Mouse (Mus musculus) E14TG2a.4 (cell line): ENCODE measurements around the gene Slc22a27.
"Not testable (repeated sequence)": the region's sequence is repeated elsewhere in the genome, so short reads cannot be mapped to it uniquely, and the experiment has no call there.

Experiments
- H3K27me3 ChIP-seq: 2 replicates; pipeline ENCODE4 v1.6.1; 2014; ENCODE audit warnings: low read length, control low read depth; ENCODE audit not compliant: insufficient read depth
- H3K36me3 ChIP-seq: 2 replicates; pipeline ENCODE4 v1.6.1; 2014; ENCODE audit warnings: low read length, control low read depth; ENCODE audit not compliant: insufficient read depth
- H3K4me1 ChIP-seq: replicated peaks from 2 replicates; pipeline ENCODE4 v1.6.1; 2014; ENCODE audit warnings: low read depth, low read length, control low read depth
- H3K4me3 ChIP-seq: replicated peaks from 2 replicates; pipeline ENCODE4 v1.5.1; 2014; ENCODE audit warnings: mild to moderate bottlenecking, low read length
- H3K9me3 ChIP-seq: 2 replicates; pipeline ENCODE4 v1.6.1; 2014; ENCODE audit warnings: low read length, control low read depth
- CTCF ChIP-seq: conservative IDR thresholded peaks from 2 replicates; pipeline ENCODE4 v1.5.1; 2014; ENCODE audit warnings: low read length
- NANOG ChIP-seq: IDR thresholded peaks from 2 replicates; pipeline ENCODE4 v1.6.1; 2014; ENCODE audit warnings: borderline replicate concordance, low read length, mixed read lengths
- POU5F1 ChIP-seq: IDR thresholded peaks from 2 replicates; pipeline ENCODE4 v1.6.1; 2014; ENCODE audit warnings: low read length, borderline replicate concordance

Slc22a27 gene

DNA sequence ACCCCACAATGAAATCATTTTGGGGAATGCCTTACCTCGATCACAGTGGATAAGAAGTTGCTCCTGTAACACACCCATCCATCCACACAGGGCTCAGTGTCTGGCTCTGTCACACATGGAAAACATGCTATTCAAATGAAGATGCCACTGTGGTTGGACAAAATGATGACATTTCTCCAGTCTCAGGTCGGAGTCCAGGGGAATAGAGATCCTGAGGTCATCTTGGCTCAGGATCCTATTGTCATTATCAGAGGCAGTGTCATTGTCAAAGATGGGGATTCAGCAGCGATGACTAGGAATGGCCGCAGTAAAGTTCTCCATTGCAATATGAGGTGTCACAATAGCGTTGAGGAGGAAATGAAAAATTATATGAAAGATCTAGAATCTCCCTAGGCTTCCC, at the start of gene Slc22a27:
Slc22a27 (minus strand) TSS at position 101 of the 400 bp plus-strand sequence.
- H3K4me3 ChIP-seq, H3K4me1 ChIP-seq, H3K9me3 ChIP-seq, H3K36me3 ChIP-seq, H3K27me3 ChIP-seq: not testable (repeated sequence)

DNA sequence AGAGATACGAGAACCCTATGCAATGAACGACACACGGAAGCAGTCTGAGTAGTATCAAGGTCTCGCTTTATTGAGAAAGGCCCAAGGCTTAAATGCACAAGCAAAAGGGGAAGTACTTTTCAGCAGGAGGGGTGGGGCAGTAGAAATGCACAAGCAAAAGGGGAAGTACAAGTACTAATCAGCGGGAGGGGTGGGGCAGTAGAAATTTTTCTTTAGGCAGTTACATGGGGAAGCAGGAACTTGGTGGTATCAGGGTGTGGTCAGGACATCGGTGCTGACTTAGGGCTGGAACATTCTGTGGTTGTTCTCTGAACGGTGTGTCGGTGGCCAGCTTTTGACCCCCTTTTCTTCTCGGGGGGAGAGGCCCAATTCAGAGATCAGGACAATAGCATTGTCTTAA, 45.8 kb upstream of the Slc22a27 start:
- H3K9me3 ChIP-seq: peaks cover 49% of the 10 kb centered on the region
- H3K4me3 ChIP-seq, H3K36me3 ChIP-seq, H3K4me1 ChIP-seq, H3K27me3 ChIP-seq: not testable (repeated sequence)

DNA sequence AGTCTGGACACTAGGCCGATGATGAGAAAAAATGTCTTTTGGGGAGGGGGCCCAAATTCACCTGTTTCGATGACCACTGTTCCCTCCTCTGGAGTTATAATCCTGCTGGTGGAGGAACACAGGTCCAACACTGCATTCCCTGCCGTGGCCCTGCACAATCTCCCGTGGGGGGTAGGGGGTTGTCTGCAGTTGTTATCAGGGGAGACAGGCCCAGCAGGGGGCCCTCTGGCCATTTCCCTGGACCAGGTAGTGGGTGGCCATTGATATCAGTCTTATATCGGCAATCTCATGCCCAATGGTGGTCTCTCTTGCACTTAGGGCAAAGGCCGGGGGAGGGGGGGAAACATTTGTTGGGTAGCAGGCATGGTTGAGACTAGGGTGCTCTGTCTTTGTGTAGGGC, 43.3 kb upstream of the Slc22a27 start:
- peaks cover 49% of the 10 kb centered on the region for H3K9me3 ChIP-seq
- H3K36me3 ChIP-seq, H3K27me3 ChIP-seq, H3K4me3 ChIP-seq, H3K4me1 ChIP-seq: not testable (repeated sequence)

DNA sequence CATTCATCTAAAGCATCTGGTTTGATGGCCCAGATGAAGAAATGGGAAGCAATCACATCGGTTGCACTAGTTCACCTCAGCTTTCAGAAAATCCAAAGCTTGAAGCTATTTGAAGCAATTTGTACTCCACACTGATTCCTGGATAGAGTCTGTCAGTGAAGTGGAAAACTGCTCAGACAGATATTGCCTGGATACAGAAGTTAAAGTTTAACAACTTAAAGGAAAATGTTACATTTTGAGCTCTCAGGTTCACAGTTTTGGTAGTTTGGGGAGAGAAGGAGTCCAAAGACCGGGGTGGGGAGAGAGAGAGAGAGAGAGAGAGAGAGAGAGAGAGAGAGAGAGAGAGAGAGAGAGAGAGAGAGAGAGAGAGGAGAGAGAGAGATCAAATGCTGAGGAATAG, 2.9 kb upstream of the Slc22a27 start:
- no peaks in the 10 kb centered on the region for H3K9me3 ChIP-seq

DNA sequence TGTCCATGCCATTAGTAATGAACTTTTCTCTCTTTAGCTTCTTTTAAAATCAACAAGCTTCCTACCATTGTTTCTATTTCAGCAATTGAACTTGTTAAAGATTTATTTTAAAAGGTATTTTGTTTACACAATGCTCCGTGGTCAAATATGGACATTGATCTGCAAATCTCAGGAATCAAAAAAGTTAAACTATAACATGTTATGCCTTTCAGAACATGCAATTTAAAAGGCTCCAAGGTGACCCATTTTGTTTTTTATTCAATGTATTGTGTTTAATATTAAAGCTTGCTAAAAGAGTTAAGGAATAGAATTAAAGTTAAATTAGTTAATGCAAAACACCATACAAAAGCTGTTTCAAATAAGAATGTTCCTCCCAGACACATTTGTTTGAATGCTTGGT, 723 bp upstream of the Slc22a27 start:
- not testable (repeated sequence) for H3K27me3 ChIP-seq, H3K4me1 ChIP-seq, H3K4me3 ChIP-seq, H3K9me3 ChIP-seq, H3K36me3 ChIP-seq

More for the DNA sequence above, 2.9 kb upstream of the Slc22a27 start:
- TF ChIP-seq NANOG (no peak), POU5F1 (no peak), CTCF (no peak)
- no peaks in the 10 kb centered on the region for H3K36me3 ChIP-seq
- no peak overlapping the region for H3K4me3 ChIP-seq
- H3K4me1 ChIP-seq: no peaks in the 10 kb centered on the region
- H3K27me3 ChIP-seq: no peaks in the 10 kb centered on the region

- H3K27me3 ChIP-seq, H3K4me1 ChIP-seq, H3K4me3 ChIP-seq, H3K36me3 ChIP-seq: not testable (repeated sequence)
- peaks cover 45% of the 10 kb centered on the region for H3K9me3 ChIP-seq
Observed at GRCm38 (mm10) chr19:7939391-7939790, 26.4 kb downstream of the Slc22a27 start.

DNA sequence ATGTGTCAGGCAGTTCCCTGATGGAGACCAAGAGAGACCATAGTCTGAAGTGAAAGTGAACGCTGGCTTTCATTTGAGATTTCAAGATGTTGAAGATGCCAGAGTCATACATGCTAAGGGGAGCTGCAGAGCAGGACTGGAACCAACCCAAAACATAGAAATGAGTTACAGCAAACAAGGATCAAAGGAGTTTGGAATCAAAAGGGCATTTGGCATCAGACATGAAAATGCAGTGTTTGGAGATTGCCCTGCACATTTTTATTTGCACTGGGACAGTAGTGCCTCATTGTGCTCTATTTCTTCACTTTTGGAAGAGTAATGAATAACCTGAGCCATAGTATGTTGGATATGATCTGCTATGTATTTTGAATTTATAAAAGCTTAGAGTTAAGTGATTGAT, 89.2 kb downstream of the Slc22a27 start:
- Histone ChIP-seq H3K4me1 (no peaks in the 10 kb centered on the region), H3K9me3 (peaks cover 32% of the 10 kb centered on the region), H3K36me3 (no peaks in the 10 kb centered on the region), H3K4me3 (no peak overlapping the region), H3K27me3 (no peaks in the 10 kb centered on the region)
- TF ChIP-seq CTCF (no peak), NANOG (no peak), POU5F1 (no peak)

DNA sequence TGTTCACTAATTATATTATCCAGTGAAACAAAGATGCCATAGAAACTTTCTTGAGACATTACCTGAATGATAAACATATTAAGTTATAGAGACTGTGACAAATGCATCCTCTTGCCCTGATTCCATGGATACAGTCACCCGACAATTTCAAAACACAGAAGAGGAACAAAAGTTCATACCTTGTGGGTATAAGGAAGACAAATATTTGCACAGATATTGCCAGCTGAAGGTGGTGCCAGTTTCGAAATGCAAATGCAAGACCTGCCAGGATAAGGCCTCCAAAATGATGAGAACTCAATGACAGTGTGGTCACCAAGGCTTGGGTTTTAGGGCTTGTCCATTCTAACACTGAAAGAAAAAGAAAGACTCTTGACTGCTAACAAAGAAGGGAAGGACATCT, 136.0 kb downstream of the Slc22a27 start:
- H3K36me3 ChIP-seq: no peaks in the 10 kb centered on the region
- TF ChIP-seq NANOG: no peak
- TF ChIP-seq CTCF: no peak
- H3K27me3 ChIP-seq: no peaks in the 10 kb centered on the region
- H3K9me3 ChIP-seq: peaks cover 39% of the 10 kb centered on the region
- no peaks in the 10 kb centered on the region for H3K4me1 ChIP-seq
- H3K4me3 ChIP-seq: no peak overlapping the region
